Mouse (Mus musculus) forebrain, embryonic 16.5 days (tissue): ENCODE data around the gene Herc2. TPM values are rescaled to one million over a fixed set of nuclear protein-coding genes. Genes with fewer than 3 reads are reported as not detected.

Experiments used
- ATAC-seq: fragments of 200-750 bp; cut with Nextera tagmentation; 2 replicates; pipeline ENCODE4 v1.8.0; 2017; ENCODE audit warnings: mild to moderate bottlenecking, moderate library complexity
- H3K27ac ChIP-seq: fragments of 300-500 bp; sonication (generic); 2 replicates; pipeline ENCODE4 v1.5.1; 2014; ENCODE audit warnings: low read length, control low read depth
- H3K27me3 ChIP-seq: fragments of 300-500 bp; sonication (generic); replicated peaks from 2 replicates; pipeline ENCODE4 v1.6.1; 2014; ENCODE audit warnings: low read length; ENCODE audit not compliant: control insufficient read depth, insufficient read depth
- H3K36me3 ChIP-seq: fragments of 300-500 bp; sonication (generic); 2 replicates; pipeline ENCODE4 v1.6.1; 2014; ENCODE audit not compliant: control insufficient read depth, insufficient read depth
- H3K4me1 ChIP-seq: fragments of 300-500 bp; sonication (generic); replicated peaks from 2 replicates; pipeline ENCODE4 v1.6.1; 2014; ENCODE audit warnings: low read length; ENCODE audit not compliant: control insufficient read depth, insufficient read depth
- H3K4me2 ChIP-seq: fragments of 300-500 bp; sonication (generic); 2 replicates; pipeline ENCODE4 v1.6.1; 2014; ENCODE audit warnings: mild to moderate bottlenecking, low read length, control low read depth
- H3K4me3 ChIP-seq: fragments of 300-500 bp; sonication (generic); replicated peaks from 2 replicates; pipeline ENCODE4 v1.5.1; 2014; ENCODE audit warnings: mild to moderate bottlenecking, low read length, control low read depth
- H3K9ac ChIP-seq: fragments of 300-500 bp; sonication (generic); replicated peaks from 2 replicates; pipeline ENCODE4 v1.6.1; 2014; ENCODE audit warnings: low read depth, low read length, control low read depth
- H3K9me3 ChIP-seq: fragments of 300-500 bp; sonication (generic); 2 replicates; pipeline ENCODE4 v1.6.1; 2016; ENCODE audit warnings: low read length; ENCODE audit not compliant: control insufficient read depth
- WGBS: fragments of 180-500 bp; shearing (Covaris S2); extraction: QIAGEN DNeasy Blood & Tissue Kit; methylation state at CpG from one replicate; pipeline ENCODE4 v1.1.7; 2014; 5-methylcytosine and 5-hydroxymethylcytosine counted together
- polyA plus RNA-seq: library from polyadenylated mRNA; unstranded; fragments of >200 nt; fragmentation: Nextera tagmentation; extraction: Ambion mirVana; gene quantifications from 2 replicates; pipeline ENCODE4 v1.2.1, GENCODE M21; 2015

Herc2 gene
- polyA plus RNA-seq, 1 experiment from 2014 or later, result 56.2 TPM

GRCm38 (mm10) chr7:56277506-56277905 is 227.5 kb downstream of the Herc2 start:
- Histone ChIP-seq H3K9ac (no peak overlapping the region), H3K27me3 (no peaks in the 10 kb centered on the region), H3K4me2 (no peak overlapping the region), H3K9me3 (no peaks in the 10 kb centered on the region), H3K36me3 (no peaks in the 10 kb centered on the region), H3K4me3 (no peak overlapping the region), H3K4me1 (no peaks in the 10 kb centered on the region), H3K27ac (no peak overlapping the region)
- no peak for ATAC-seq
- 90% methylated on average over 2 of the region's 2 CpGs for WGBS

Other genes with a start within 250 kb of the Herc2 start
- 62.1 and 71.9 TPM in 2 replicates for gene Cyfip1, start 208.5 kb upstream of the Herc2 start, polyA plus RNA-seq
- 33.2 and 39.3 TPM in 2 replicates for gene Nipa2, start 87.7 kb upstream of the Herc2 start, polyA plus RNA-seq
- gene Nipa1, start 30.2 kb upstream of the Herc2 start, polyA plus RNA-seq, result 25.0 and 25.3 TPM in 2 replicates
- gene Oca2, start 189.6 kb downstream of the Herc2 start, polyA plus RNA-seq, result 0.51 and 1.1 TPM in 2 replicates